Mouse (Mus musculus) forebrain, embryonic 14.5 days (tissue): ENCODE results near the gene Tfcp2. TPM values are rescaled to one million over a fixed set of nuclear protein-coding genes. Genes with fewer than 3 reads are reported as not detected.
A peak's percentile ranks its signal among the peaks of the same experiment; 100 is the strongest.
"Not testable (repeated sequence)": the region's sequence is repeated elsewhere in the genome, so short reads cannot be mapped to it uniquely, and the experiment has no call there.

ENCODE experiments used
- ATAC-seq: fragments of 200-750 bp; cut with Nextera tagmentation; 2 replicates; pipeline ENCODE4 v1.8.0; 2017; ENCODE audit warnings: mild to moderate bottlenecking, moderate library complexity
- DNase-seq: peaks from one replicate; pipeline ENCODE4 v3.0.0-alpha.2; 2015; ENCODE audit warnings: low spot score
- H3K27ac ChIP-seq: fragments of 300-500 bp; sonication (generic); 2 replicates; pipeline ENCODE4 v1.5.1; 2014; ENCODE audit warnings: low read depth, mild to moderate bottlenecking, control low read depth, low read length, moderate library complexity
- H3K27me3 ChIP-seq: fragments of 300-500 bp; sonication (generic); replicated peaks from 2 replicates; pipeline ENCODE4 v1.6.1; 2014; ENCODE audit warnings: low read length, control low read depth, mixed read lengths; ENCODE audit not compliant: control insufficient read depth, insufficient read depth
- H3K36me3 ChIP-seq: fragments of 300-500 bp; sonication (generic); 2 replicates; pipeline ENCODE4 v1.6.1; 2014; ENCODE audit warnings: low read length, control low read depth; ENCODE audit not compliant: control insufficient read depth, insufficient read depth
- H3K4me1 ChIP-seq: fragments of 300-500 bp; sonication (generic); 2 replicates; pipeline ENCODE4 v1.6.1; 2014; ENCODE audit warnings: antibody characterized with exemption, low read length, control low read depth; ENCODE audit not compliant: control insufficient read depth, insufficient read depth
- H3K4me2 ChIP-seq: fragments of 300-500 bp; sonication (generic); 2 replicates; pipeline ENCODE4 v1.6.1; 2014; ENCODE audit warnings: mild to moderate bottlenecking, control low read depth, low read length
- H3K4me3 ChIP-seq: fragments of 300-500 bp; sonication (generic); 2 replicates; pipeline ENCODE4 v1.5.1; 2014; ENCODE audit warnings: low read depth, low read length, control low read depth
- H3K9ac ChIP-seq: fragments of 300-500 bp; sonication (generic); 2 replicates; pipeline ENCODE4 v1.6.1; 2014; ENCODE audit warnings: mild to moderate bottlenecking, low read length, control low read depth, moderate library complexity
- H3K9me3 ChIP-seq: fragments of 300-500 bp; sonication (generic); replicated peaks from 2 replicates; pipeline ENCODE4 v1.6.1; 2016; ENCODE audit warnings: low read length, control low read depth, mixed read lengths; ENCODE audit not compliant: control insufficient read depth
- WGBS: fragments of 180-500 bp; shearing (Covaris S2); extraction: QIAGEN DNeasy Blood & Tissue Kit; methylation state at CpG from one replicate; pipeline ENCODE4 v1.1.7; 2014; 5-methylcytosine and 5-hydroxymethylcytosine counted together
- polyA plus RNA-seq: library from polyadenylated mRNA; unstranded; fragments of >200 nt; fragmentation: Nextera tagmentation; extraction: Ambion mirVana; gene quantifications from 2 replicates; pipeline ENCODE4 v1.2.1, GENCODE M21; 2014

The Tfcp2 gene
- polyA plus RNA-seq, 1 experiment from 2014 or later: 22.1 TPM

GRCm38 (mm10) chr15:100513387-100513786 lies 38.4 kb downstream of the Tfcp2 start:
- Histone ChIP-seq H3K9ac (no peak overlapping the region), H3K27ac (no peak overlapping the region), H3K4me1 (no peaks in the 10 kb centered on the region), H3K27me3 (no peaks in the 10 kb centered on the region), H3K36me3 (peaks cover 66% of the 10 kb centered on the region), H3K9me3 (no peaks in the 10 kb centered on the region), H3K4me3 (no peak overlapping the region), H3K4me2 (no peak overlapping the region)
- no peak for ATAC-seq
- 93% methylated on average over 4 of the region's 4 CpGs for WGBS
- no peak for DNase-seq

- ATAC-seq (no peak), DNase-seq (no peak)
- H3K36me3 ChIP-seq: peaks cover 82% of the 10 kb centered on the region
- H3K4me2 ChIP-seq: no peak overlapping the region
- 97% methylated on average over 11 of the region's 11 CpGs for WGBS
- no peak overlapping the region for H3K9ac ChIP-seq
- H3K4me3 ChIP-seq: no peak overlapping the region
- no peaks in the 10 kb centered on the region for H3K27me3 ChIP-seq
- H3K9me3 ChIP-seq: no peaks in the 10 kb centered on the region
- H3K27ac ChIP-seq: no peak overlapping the region
- H3K4me1 ChIP-seq: no peaks in the 10 kb centered on the region
These were observed 41.7 kb downstream of the Tfcp2 start for GRCm38 (mm10) chr15:100510072-100510471.

- Histone ChIP-seq H3K9ac (no peak overlapping the region), H3K27me3 (no peaks in the 10 kb centered on the region), H3K4me2 (no peak overlapping the region), H3K9me3 (no peaks in the 10 kb centered on the region), H3K4me3 (no peak overlapping the region), H3K4me1 (no peaks in the 10 kb centered on the region), H3K27ac (no peak overlapping the region), H3K36me3 (peaks cover 82% of the 10 kb centered on the region)
- no peak for ATAC-seq
- DNase-seq: no peak
- 85% methylated on average over 13 of the region's 13 CpGs for WGBS
These were observed 43.2 kb downstream of the Tfcp2 start for GRCm38 (mm10) chr15:100508454-100509167.

GRCm38 (mm10) chr15:100499506-100499905 lies 52.3 kb downstream of the Tfcp2 start:
- not testable (repeated sequence) for ATAC-seq, H3K27ac ChIP-seq, H3K9ac ChIP-seq, H3K4me1 ChIP-seq, H3K4me2 ChIP-seq, H3K4me3 ChIP-seq, H3K9me3 ChIP-seq, DNase-seq, H3K27me3 ChIP-seq
- H3K36me3 ChIP-seq: peaks cover 13% of the 10 kb centered on the region
- 89% methylated on average over 8 of the region's 8 CpGs for WGBS

GRCm38 (mm10) chr15:100495102-100495501 lies 56.7 kb downstream of the Tfcp2 start, which contains the start of gene Csrnp2:
TSS of gene Csrnp2 (minus strand) at chr15:100495488.
- Histone ChIP-seq H3K9ac (peak within 1 kb of the TSS; percentile 96), H3K36me3 (no peaks in the 10 kb centered on the region), H3K9me3 (no peaks in the 10 kb centered on the region), H3K4me3 (peak within 1 kb of the TSS; percentile 82), H3K27me3 (no peaks in the 10 kb centered on the region), H3K4me1 (peaks cover 21% of the 10 kb centered on the region), H3K4me2 (peak within 1 kb of the TSS; percentile 53), H3K27ac (peak within 1 kb of the TSS; percentile 97)
- ATAC-seq (peak; percentile 99), DNase-seq (peak; percentile 98)
- WGBS: 0% methylated on average over 38 of the region's 40 CpGs

- DNase-seq: peak; percentile 76
These were observed 57.2 kb downstream of the Tfcp2 start for GRCm38 (mm10) chr15:100494647-100495046.

GRCm38 (mm10) chr15:100491966-100492365 lies 59.8 kb downstream of the Tfcp2 start:
- Histone ChIP-seq H3K27me3 (no peaks in the 10 kb centered on the region), H3K4me1 (peaks cover 21% of the 10 kb centered on the region), H3K27ac (no peak overlapping the region), H3K9me3 (no peaks in the 10 kb centered on the region), H3K4me2 (peak overlapping the region; percentile 26), H3K36me3 (peaks cover 27% of the 10 kb centered on the region), H3K4me3 (no peak overlapping the region), H3K9ac (no peak overlapping the region)
- WGBS: 65% methylated on average over 9 of the region's 9 CpGs
- ATAC-seq: no peak
- DNase-seq: peak; percentile 33

More at GRCm38 (mm10) chr15:100494647-100495046, 57.2 kb downstream of the Tfcp2 start:
- H3K9me3 ChIP-seq: no peaks in the 10 kb centered on the region
- no peaks in the 10 kb centered on the region for H3K27me3 ChIP-seq
- WGBS: under 1% methylated on average over 29 of the region's 29 CpGs
- H3K4me1 ChIP-seq: peaks cover 21% of the 10 kb centered on the region
- H3K36me3 ChIP-seq: peaks cover 1% of the 10 kb centered on the region; the same call in 1 of the 2 replicates
- H3K4me2 ChIP-seq: peak overlapping the region; percentile 53
- H3K9ac ChIP-seq: peak overlapping the region; percentile 96
- peak overlapping the region; percentile 82 for H3K4me3 ChIP-seq
- H3K27ac ChIP-seq: peak overlapping the region; percentile 97
- ATAC-seq: peak; percentile 89

GRCm38 (mm10) chr15:100489263-100489662 lies 62.5 kb downstream of the Tfcp2 start:
- Histone ChIP-seq H3K4me3 (no peak overlapping the region), H3K27ac (no peak overlapping the region), H3K9me3 (no peaks in the 10 kb centered on the region), H3K4me1 (peaks cover 21% of the 10 kb centered on the region), H3K9ac (no peak overlapping the region), H3K27me3 (no peaks in the 10 kb centered on the region), H3K36me3 (peaks cover 54% of the 10 kb centered on the region), H3K4me2 (no peak overlapping the region)
- ATAC-seq (no peak), DNase-seq (no peak)
- 90% methylated on average over 15 of the region's 15 CpGs for whole genome bisulfite sequencing

GRCm38 (mm10) chr15:100488297-100488696 lies 63.5 kb downstream of the Tfcp2 start:
- H3K9me3 ChIP-seq, H3K27me3 ChIP-seq, H3K9ac ChIP-seq, DNase-seq, ATAC-seq, H3K27ac ChIP-seq, H3K4me3 ChIP-seq, H3K4me2 ChIP-seq: not testable (repeated sequence)
- Histone ChIP-seq H3K4me1 (peaks cover 15% of the 10 kb centered on the region), H3K36me3 (peaks cover 63% of the 10 kb centered on the region)
- 84% methylated on average over 1 of the region's 1 CpGs for WGBS
